Mouse (Mus musculus): ENCODE measurements around the gene Ltbp3. TPM values are rescaled to one million over a fixed set of nuclear protein-coding genes. Genes with fewer than 3 reads are reported as not detected.
"Not testable (repeated sequence)": the region's sequence is repeated elsewhere in the genome, so short reads cannot be mapped to it uniquely, and the experiment has no call there.

Gene Ltbp3
- polyA plus RNA-seq, 1 experiment: 11.4 TPM

- Histone ChIP-seq H3K4me3 (ENCODE audit: insufficient read depth, low read length) (no peak overlapping the region), H3K27ac (ENCODE audit: insufficient read depth, low read depth, low read length) (peak overlapping the region; percentile 73; the same call in 1 of the 2 replicates)
- TF ChIP-seq CTCF (IDR thresholded peaks at IDR 0.05; ENCODE audit: low read depth, low read length) (no peak), POLR2A (IDR thresholded peaks at IDR 0.05; ENCODE audit: borderline replicate concordance, low read depth, low read length) (no peak)
Observed at GRCm38 (mm10) chr19:5787920-5788319, 47.2 kb downstream of the Ltbp3 start.

GRCm38 (mm10) chr19:5788620-5789019 lies 47.9 kb downstream of the Ltbp3 start:
- H3K27ac ChIP-seq (ENCODE audit: insufficient read depth, low read depth, low read length): no peak overlapping the region
- H3K4me3 ChIP-seq (ENCODE audit: insufficient read depth, low read length): no peak overlapping the region
- H3K4me1 ChIP-seq (ENCODE audit: control insufficient read depth, insufficient read depth, low read length): peaks cover 12% of the 10 kb centered on the region
- TF ChIP-seq POLR2A (IDR thresholded peaks at IDR 0.05; ENCODE audit: borderline replicate concordance, low read depth, low read length) (no peak), CTCF (IDR thresholded peaks at IDR 0.05; ENCODE audit: low read depth, low read length) (no peak)

More at GRCm38 (mm10) chr19:5787920-5788319, 47.2 kb downstream of the Ltbp3 start:
- H3K4me1 ChIP-seq (ENCODE audit: control insufficient read depth, insufficient read depth, low read length): peaks cover 12% of the 10 kb centered on the region

GRCm38 (mm10) chr19:5789066-5789465 lies 48.4 kb downstream of the Ltbp3 start:
- peaks cover 12% of the 10 kb centered on the region for H3K4me1 ChIP-seq (ENCODE audit: control insufficient read depth, insufficient read depth, low read length)
- no peak for TF ChIP-seq POLR2A (IDR thresholded peaks at IDR 0.05; ENCODE audit: borderline replicate concordance, low read depth, low read length)
- no peak for TF ChIP-seq CTCF (IDR thresholded peaks at IDR 0.05; ENCODE audit: low read depth, low read length)
- H3K27ac ChIP-seq (ENCODE audit: insufficient read depth, low read depth, low read length): no peak overlapping the region
- no peak overlapping the region for H3K4me3 ChIP-seq (ENCODE audit: insufficient read depth, low read length)

GRCm38 (mm10) chr19:5791329-5791728 lies 50.6 kb downstream of the Ltbp3 start:
- Histone ChIP-seq H3K4me3 (ENCODE audit: insufficient read depth, low read length) (no peak overlapping the region), H3K27ac (ENCODE audit: insufficient read depth, low read depth, low read length) (no peak overlapping the region), H3K4me1 (ENCODE audit: control insufficient read depth, insufficient read depth, low read length) (peaks cover 12% of the 10 kb centered on the region)
- TF ChIP-seq CTCF (IDR thresholded peaks at IDR 0.05; ENCODE audit: low read depth, low read length): no peak
- TF ChIP-seq POLR2A (IDR thresholded peaks at IDR 0.05; ENCODE audit: borderline replicate concordance, low read depth, low read length): no peak

GRCm38 (mm10) chr19:5793116-5793515 lies 52.4 kb downstream of the Ltbp3 start:
- Histone ChIP-seq H3K4me3 (ENCODE audit: insufficient read depth, low read length) (no peak overlapping the region), H3K27ac (ENCODE audit: insufficient read depth, low read depth, low read length) (no peak overlapping the region), H3K4me1 (ENCODE audit: control insufficient read depth, insufficient read depth, low read length) (peaks cover under 1% of the 10 kb centered on the region; the same call in 1 of the 2 replicates)
- TF ChIP-seq CTCF (IDR thresholded peaks at IDR 0.05; ENCODE audit: low read depth, low read length) (no peak), POLR2A (IDR thresholded peaks at IDR 0.05; ENCODE audit: borderline replicate concordance, low read depth, low read length) (no peak)

GRCm38 (mm10) chr19:5793917-5794770 lies 53.4 kb downstream of the Ltbp3 start:
- not testable (repeated sequence) for H3K4me3 ChIP-seq (ENCODE audit: insufficient read depth, low read length); H3K4me1 ChIP-seq (ENCODE audit: control insufficient read depth, insufficient read depth, low read length)
- H3K27ac ChIP-seq (ENCODE audit: insufficient read depth, low read depth, low read length): peak overlapping the region; percentile 39

GRCm38 (mm10) chr19:5794771-5795576 lies 54.3 kb downstream of the Ltbp3 start:
- no peak overlapping the region for H3K4me3 ChIP-seq (ENCODE audit: insufficient read depth, low read length)
- no peaks in the 10 kb centered on the region for H3K4me1 ChIP-seq (ENCODE audit: control insufficient read depth, insufficient read depth, low read length)
- H3K27ac ChIP-seq (ENCODE audit: insufficient read depth, low read depth, low read length): peak overlapping the region; percentile 39
- TF ChIP-seq POLR2A (IDR thresholded peaks at IDR 0.05; ENCODE audit: borderline replicate concordance, low read depth, low read length) (no peak), CTCF (IDR thresholded peaks at IDR 0.05; ENCODE audit: low read depth, low read length) (no peak)

GRCm38 (mm10) chr19:5795668-5796572 lies 55.2 kb downstream of the Ltbp3 start:
- H3K4me1 ChIP-seq (ENCODE audit: control insufficient read depth, insufficient read depth, low read length): no peaks in the 10 kb centered on the region
- TF ChIP-seq POLR2A (IDR thresholded peaks at IDR 0.05; ENCODE audit: borderline replicate concordance, low read depth, low read length): no peak
- TF ChIP-seq CTCF (IDR thresholded peaks at IDR 0.05; ENCODE audit: low read depth, low read length): no peak
- H3K4me3 ChIP-seq (ENCODE audit: insufficient read depth, low read length): peak overlapping the region; percentile 69

GRCm38 (mm10) chr19:5796573-5797111 lies 55.9 kb downstream of the Ltbp3 start:
- H3K4me1 ChIP-seq (ENCODE audit: control insufficient read depth, insufficient read depth, low read length): no peaks in the 10 kb centered on the region
- H3K4me3 ChIP-seq (ENCODE audit: insufficient read depth, low read length): peak overlapping the region; percentile 69
- peak overlapping the region; percentile 51 for H3K27ac ChIP-seq (ENCODE audit: insufficient read depth, low read depth, low read length)
- no peak for TF ChIP-seq CTCF (IDR thresholded peaks at IDR 0.05; ENCODE audit: low read depth, low read length)
- no peak for TF ChIP-seq POLR2A (IDR thresholded peaks at IDR 0.05; ENCODE audit: borderline replicate concordance, low read depth, low read length)

More at GRCm38 (mm10) chr19:5795668-5796572, 55.2 kb downstream of the Ltbp3 start:
- peak overlapping the region; percentile 26 for H3K27ac ChIP-seq (ENCODE audit: insufficient read depth, low read depth, low read length)

All from bone marrow macrophage, adult 2 months (primary cell).